Mouse (Mus musculus) common myeloid progenitor, adult 5-6 weeks (primary cell): ENCODE data around the gene Fam186a. TPM values are rescaled to one million over a fixed set of nuclear protein-coding genes. Genes with fewer than 3 reads are reported as not detected.
"Not testable (repeated sequence)": the region's sequence is repeated elsewhere in the genome, so short reads cannot be mapped to it uniquely, and the experiment has no call there.

Experiments
- ATAC-seq: replicated peaks from 2 replicates; pipeline ENCODE4 v1.8.0; 2016; ENCODE audit warnings: low read depth, mild to moderate bottlenecking, moderate TSS enrichment, inconsistent platforms; ENCODE audit not compliant: poor library complexity, severe bottlenecking
- total RNA-seq: library from RNA; stranded (forward); fragments of 200-1000, 187-1606 nt; gene quantifications from 2 replicates; pipeline ENCODE4 v1.2.3, GENCODE M21; 2017

The Fam186a gene
- not detected in 2 replicates for total RNA-seq

- no peak for ATAC-seq
Measured at GRCm38 (mm10) chr15:99966961-99967360, at the start of gene Fam186a. TSS of gene Fam186a (minus strand) at chr15:99967061.

GRCm38 (mm10) chr15:100006180-100006579 lies 39.3 kb upstream of the Fam186a start:
- ATAC-seq, result no peak

- ATAC-seq, result no peak
Measured at GRCm38 (mm10) chr15:100004677-100005273, 37.9 kb upstream of the Fam186a start.

GRCm38 (mm10) chr15:99999390-99999789 lies 32.5 kb upstream of the Fam186a start:
- peak; percentile 54; the same call in 1 of the 2 replicates for ATAC-seq

GRCm38 (mm10) chr15:99997114-99997804 lies 30.4 kb upstream of the Fam186a start:
- ATAC-seq, result no peak

- ATAC-seq, result no peak
Measured at GRCm38 (mm10) chr15:99993100-99993499, 26.2 kb upstream of the Fam186a start.

- no peak for ATAC-seq
Measured at GRCm38 (mm10) chr15:99979715-99980114, 12.9 kb upstream of the Fam186a start.

- ATAC-seq, result no peak
Measured at GRCm38 (mm10) chr15:99979266-99979665, 12.4 kb upstream of the Fam186a start.

GRCm38 (mm10) chr15:99976121-99976520 lies 9.3 kb upstream of the Fam186a start:
- not testable (repeated sequence) for ATAC-seq

- ATAC-seq, result no peak
Measured at GRCm38 (mm10) chr15:99974476-99975220, 7.8 kb upstream of the Fam186a start.

GRCm38 (mm10) chr15:99972989-99973911 lies 6.4 kb upstream of the Fam186a start:
- peak; percentile 40 for ATAC-seq

- peak; percentile 94 for ATAC-seq
Measured at GRCm38 (mm10) chr15:99972361-99972988, 5.6 kb upstream of the Fam186a start.

- no peak for ATAC-seq
Measured at GRCm38 (mm10) chr15:99970606-99971005, 3.7 kb upstream of the Fam186a start.

GRCm38 (mm10) chr15:99969765-99970164 lies 2.9 kb upstream of the Fam186a start, which contains the start of gene Larp4:
TSS of gene Larp4 (plus strand) at chr15:99970065.
- ATAC-seq, result not testable (repeated sequence)

GRCm38 (mm10) chr15:99965103-99965775 lies 1.6 kb downstream of the Fam186a start:
- ATAC-seq, result no peak

GRCm38 (mm10) chr15:99955324-99955723 lies 11.5 kb downstream of the Fam186a start:
- no peak for ATAC-seq

- no peak for ATAC-seq
Measured at GRCm38 (mm10) chr15:99940970-99941630, 25.8 kb downstream of the Fam186a start.

GRCm38 (mm10) chr15:99940426-99940825 lies 26.4 kb downstream of the Fam186a start:
- no peak for ATAC-seq
